ENCODE assay signal across 19 mouse cellular contexts in genomic region chr10:116742189-116742588, GRCm38 (mm10).
"Had no signal": no experiment of that assay in that cellular context is flagged by ENCODE, and none has a peak within 500 bp of the region (broad histone marks: within the 10 kb centered on the region; RNA-seq: fewer than 3 reads in every experiment).

No protein-coding gene starts in this region.

- ATAC-seq: midbrain, embryonic 13.5 days; midbrain, embryonic 16.5 days had no signal

- DNase-seq: kidney, adult 18-20 months; kidney, adult 9 months; kidney, postnatal 14 days; kidney, postnatal 4 days; left cerebral cortex, postnatal 4 days; liver; liver, embryonic 13.5 days; lung, adult 2 months; lung, postnatal 36 days; spleen, adult 18-20 months; thymus, adult 18-20 months; thymus, postnatal 36 days had no signal

- H3K4me2 ChIP-seq: limb, embryonic 13.5 days; liver, embryonic 13.5 days; midbrain, embryonic 13.5 days; neural tube, embryonic 13.5 days had no signal

- H3K27ac ChIP-seq: limb, embryonic 13.5 days; liver, embryonic 13.5 days; midbrain, embryonic 10.5 days; midbrain, embryonic 13.5 days; neural tube, embryonic 13.5 days had no signal

- H3K27me3 ChIP-seq: limb, embryonic 13.5 days; liver, embryonic 13.5 days; megakaryocyte, embryonic 14.5 days; midbrain, embryonic 13.5 days; neural tube, embryonic 13.5 days had no signal

- H3K9me3 ChIP-seq: limb, embryonic 13.5 days; liver, embryonic 13.5 days; midbrain, embryonic 10.5 days; midbrain, embryonic 13.5 days; neural tube, embryonic 13.5 days had no signal

- H3K4me1 ChIP-seq: liver, embryonic 13.5 days; megakaryocyte, embryonic 14.5 days; midbrain, embryonic 10.5 days; midbrain, embryonic 13.5 days; neural tube, embryonic 13.5 days had no signal

- H3K36me3 ChIP-seq: limb, embryonic 13.5 days; liver, embryonic 13.5 days; midbrain, embryonic 10.5 days; midbrain, embryonic 13.5 days; neural tube, embryonic 13.5 days had no signal

- H3K9ac ChIP-seq: limb, embryonic 13.5 days; liver, embryonic 13.5 days; midbrain, embryonic 13.5 days; neural tube, embryonic 13.5 days had no signal

- H3K4me3 ChIP-seq: limb, embryonic 13.5 days; liver, embryonic 13.5 days; megakaryocyte, embryonic 14.5 days; midbrain, embryonic 10.5 days; midbrain, embryonic 13.5 days; myocyte; neural tube, embryonic 13.5 days had no signal
